Mouse (Mus musculus) kidney, embryonic 14.5 days (tissue): ENCODE results near the gene Pnkd. TPM values are rescaled to one million over a fixed set of nuclear protein-coding genes. Genes with fewer than 3 reads are reported as not detected.

Experiments used
- ATAC-seq: fragments of 200-750 bp; cut with Nextera tagmentation; 2 replicates; pipeline ENCODE4 v1.8.0; 2017; ENCODE audit warnings: moderate number of reproducible peaks, mild to moderate bottlenecking, moderate TSS enrichment, moderate library complexity; ENCODE audit not compliant: low FRiP score, low TSS enrichment
- H3K27ac ChIP-seq: fragments of 300-500 bp; sonication (generic); 2 replicates; pipeline ENCODE4 v1.5.1; 2014; ENCODE audit warnings: low read depth, mild to moderate bottlenecking, low read length, moderate library complexity, mixed read lengths
- H3K27me3 ChIP-seq: fragments of 300-500 bp; sonication (generic); 2 replicates; pipeline ENCODE4 v1.6.1; 2014; ENCODE audit warnings: mild to moderate bottlenecking, low read length; ENCODE audit not compliant: control insufficient read depth, insufficient read depth
- H3K36me3 ChIP-seq: fragments of 300-500 bp; sonication (generic); 2 replicates; pipeline ENCODE4 v1.6.1; 2014; ENCODE audit warnings: low read length, mixed read lengths; ENCODE audit not compliant: control insufficient read depth, insufficient read depth
- H3K4me1 ChIP-seq: fragments of 300-500 bp; sonication (generic); 2 replicates; pipeline ENCODE4 v1.6.1; 2014; ENCODE audit warnings: low read length, mixed read lengths; ENCODE audit not compliant: control insufficient read depth, insufficient read depth
- H3K4me2 ChIP-seq: fragments of 300-500 bp; sonication (generic); replicated peaks from 2 replicates; pipeline ENCODE4 v1.6.1; 2014; ENCODE audit warnings: low read depth, mild to moderate bottlenecking, low read length
- H3K4me3 ChIP-seq: fragments of 300-500 bp; sonication (generic); 2 replicates; pipeline ENCODE4 v1.5.1; 2014; ENCODE audit warnings: mild to moderate bottlenecking, low read length
- H3K9ac ChIP-seq: fragments of 300-500 bp; sonication (generic); 2 replicates; pipeline ENCODE4 v1.6.1; 2014; ENCODE audit warnings: low read depth, mild to moderate bottlenecking, low read length, moderate library complexity
- H3K9me3 ChIP-seq: fragments of 300-500 bp; sonication (generic); 2 replicates; pipeline ENCODE4 v1.6.1; 2016; ENCODE audit warnings: low read length; ENCODE audit not compliant: control insufficient read depth
- WGBS: fragments of 180-500 bp; shearing (Covaris S2); extraction: QIAGEN DNeasy Blood & Tissue Kit; methylation state at CpG from one replicate; pipeline ENCODE4 v1.1.7; 2014; 5-methylcytosine and 5-hydroxymethylcytosine counted together
- polyA plus RNA-seq: library from polyadenylated mRNA; unstranded; fragments of >200 nt; fragmentation: Nextera tagmentation; extraction: Ambion mirVana; gene quantifications from 2 replicates; pipeline ENCODE4 v1.2.1, GENCODE M21; 2014

Gene Pnkd
- polyA plus RNA-seq, 1 experiment from 2014 or later = 126 TPM

DNA sequence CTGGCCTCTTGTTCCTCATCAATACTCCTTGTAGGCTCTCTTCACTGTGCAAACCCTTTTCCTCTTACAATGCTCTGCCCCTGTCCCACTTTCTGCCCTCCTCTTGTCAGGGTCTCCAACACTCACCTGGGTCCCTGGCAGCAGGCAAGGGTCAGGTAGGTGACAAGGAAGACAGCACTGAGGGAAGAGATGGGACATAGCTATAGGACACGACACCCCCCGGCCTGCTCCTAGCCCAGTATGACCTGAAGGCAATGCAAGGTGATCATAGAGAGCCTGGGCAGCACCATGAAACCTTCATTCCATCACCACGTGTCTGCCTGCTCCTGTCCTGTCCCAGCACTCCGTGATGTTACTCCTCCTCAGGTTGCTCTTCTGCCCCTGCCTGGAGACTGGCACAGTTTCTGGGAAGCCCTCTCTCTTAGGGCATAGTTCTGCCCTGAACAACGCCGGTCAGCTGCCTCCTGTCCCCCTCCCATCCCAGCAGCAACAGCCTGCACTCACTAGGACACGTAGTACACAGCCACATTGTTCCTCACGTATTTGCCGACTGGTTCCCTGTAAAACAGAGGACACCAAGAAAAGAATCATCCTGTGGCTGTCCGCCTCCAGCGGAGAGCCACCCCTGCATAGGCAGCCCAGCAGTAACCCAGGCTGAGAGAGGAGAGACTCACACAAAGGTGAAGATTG is 7.7 kb downstream of the Pnkd start:
- ATAC-seq = no peak
- Histone ChIP-seq H3K4me2 (no peak overlapping the region), H3K27ac (no peak overlapping the region), H3K36me3 (peaks cover 47% of the 10 kb centered on the region; the same call in 1 of the 2 replicates), H3K4me1 (peaks cover 28% of the 10 kb centered on the region), H3K27me3 (no peaks in the 10 kb centered on the region), H3K9ac (no peak overlapping the region), H3K4me3 (no peak overlapping the region), H3K9me3 (no peaks in the 10 kb centered on the region)
- 88% methylated on average over 11 of the region's 11 CpGs for whole genome bisulfite sequencing

DNA sequence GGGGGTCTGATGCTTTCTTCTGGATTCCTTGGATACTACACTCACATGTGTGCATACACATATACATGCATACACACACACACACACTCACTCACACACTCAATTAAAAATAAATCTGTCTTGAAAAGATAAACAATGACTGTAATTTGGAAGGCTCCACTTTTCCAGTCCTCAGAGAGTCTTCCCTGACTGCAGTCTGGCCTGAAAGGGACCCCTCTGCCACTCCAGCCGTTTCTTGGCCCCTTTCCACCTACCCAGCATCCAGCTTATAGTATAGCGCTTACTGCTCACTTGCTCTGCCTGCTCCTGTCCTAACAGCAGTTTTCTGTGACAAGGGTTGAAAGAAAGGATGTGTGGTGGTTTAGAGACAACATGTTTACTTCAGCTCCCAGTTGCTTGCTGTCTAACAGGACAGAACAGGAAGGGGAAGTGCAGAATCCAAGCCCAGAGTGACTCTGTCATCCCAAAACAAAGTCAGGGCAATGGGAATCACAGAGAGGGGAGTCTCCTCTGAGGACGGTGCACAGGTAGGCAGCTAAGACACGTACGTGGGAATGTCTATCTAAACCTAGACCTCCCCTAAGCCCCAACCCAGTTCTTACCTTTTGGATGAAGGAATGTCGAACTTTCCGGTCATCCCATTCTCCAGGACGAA is 8.7 kb downstream of the Pnkd start:
- no peak overlapping the region for H3K4me3 ChIP-seq
- peaks cover 46% of the 10 kb centered on the region; the same call in 1 of the 2 replicates for H3K36me3 ChIP-seq
- H3K9ac ChIP-seq = no peak overlapping the region
- H3K27ac ChIP-seq = no peak overlapping the region
- H3K4me2 ChIP-seq = no peak overlapping the region
- no peak for ATAC-seq
- no peaks in the 10 kb centered on the region for H3K9me3 ChIP-seq
- H3K27me3 ChIP-seq = no peaks in the 10 kb centered on the region
- H3K4me1 ChIP-seq = peaks cover 32% of the 10 kb centered on the region
- 87% methylated on average over 8 of the region's 8 CpGs for WGBS

GRCm38 (mm10) chr1:74294090-74294643 is 9.4 kb downstream of the Pnkd start:
- Histone ChIP-seq H3K9me3 (no peaks in the 10 kb centered on the region), H3K4me3 (no peak overlapping the region), H3K9ac (no peak overlapping the region), H3K36me3 (peaks cover 39% of the 10 kb centered on the region; the same call in 1 of the 2 replicates), H3K27me3 (no peaks in the 10 kb centered on the region), H3K4me2 (no peak overlapping the region), H3K4me1 (peaks cover 34% of the 10 kb centered on the region), H3K27ac (no peak overlapping the region)
- no peak for ATAC-seq
- 98% methylated on average over 3 of the region's 3 CpGs for WGBS

GRCm38 (mm10) chr1:74294733-74295455 is 10.2 kb downstream of the Pnkd start:
- ATAC-seq = no peak
- peaks cover 37% of the 10 kb centered on the region for H3K4me1 ChIP-seq

DNA sequence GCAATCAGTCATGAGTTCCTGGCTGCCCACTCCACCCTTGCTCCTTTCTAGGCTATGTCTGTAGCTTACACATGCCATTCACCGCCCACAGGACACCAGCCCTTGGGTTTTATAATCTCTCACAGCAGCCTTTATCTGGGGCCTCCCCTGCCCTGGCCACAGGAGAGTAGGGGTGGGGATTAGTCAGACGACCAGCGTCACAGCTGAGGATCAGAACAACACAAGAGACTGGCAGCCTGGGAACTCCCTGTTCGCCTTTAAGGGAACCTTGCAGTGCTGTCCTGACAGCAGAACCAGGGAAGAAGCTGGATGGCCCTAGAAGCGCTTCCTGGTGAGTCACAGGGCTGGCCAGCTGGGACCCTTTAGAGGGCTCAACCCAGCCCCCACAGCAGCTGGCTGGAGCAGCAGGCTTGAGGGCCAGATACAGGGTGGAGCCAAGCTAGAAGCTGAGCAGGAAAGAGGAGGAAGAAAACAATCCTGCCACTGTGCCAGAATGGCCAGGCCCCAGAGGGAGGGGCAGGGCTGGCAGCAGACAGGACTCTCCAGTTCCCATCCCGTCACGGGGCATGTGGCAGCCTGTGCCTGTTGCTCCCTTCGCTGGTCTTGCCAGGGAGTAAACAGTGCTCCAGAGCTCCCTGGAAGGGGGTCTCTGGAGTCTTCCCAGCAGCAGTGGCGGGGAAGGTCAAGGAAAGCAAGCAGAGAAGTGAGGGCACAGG is 10.9 kb downstream of the Pnkd start:
- peak overlapping the region; percentile 34 for H3K4me2 ChIP-seq
- ATAC-seq = peak; percentile 90
- H3K9ac ChIP-seq = peak overlapping the region; percentile 50; the same call in 1 of the 2 replicates
- H3K4me1 ChIP-seq = peaks cover 37% of the 10 kb centered on the region
- H3K4me3 ChIP-seq = peak overlapping the region; percentile 13; the same call in 1 of the 2 replicates
- H3K27ac ChIP-seq = peak overlapping the region; percentile 95
- no peaks in the 10 kb centered on the region for H3K9me3 ChIP-seq
- no peaks in the 10 kb centered on the region for H3K27me3 ChIP-seq
- 13% methylated on average over 9 of the region's 9 CpGs for WGBS
- peaks cover 27% of the 10 kb centered on the region; the same call in 1 of the 2 replicates for H3K36me3 ChIP-seq

More at GRCm38 (mm10) chr1:74294733-74295455, 10.2 kb downstream of the Pnkd start:
- peak overlapping the region; percentile 50; the same call in 1 of the 2 replicates for H3K9ac ChIP-seq
- H3K36me3 ChIP-seq = peaks cover 34% of the 10 kb centered on the region; the same call in 1 of the 2 replicates
- 86% methylated on average over 6 of the region's 6 CpGs for WGBS
- H3K27me3 ChIP-seq = no peaks in the 10 kb centered on the region
- no peak overlapping the region for H3K4me3 ChIP-seq
- peak overlapping the region; percentile 95 for H3K27ac ChIP-seq
- no peak overlapping the region for H3K4me2 ChIP-seq
- no peaks in the 10 kb centered on the region for H3K9me3 ChIP-seq

DNA sequence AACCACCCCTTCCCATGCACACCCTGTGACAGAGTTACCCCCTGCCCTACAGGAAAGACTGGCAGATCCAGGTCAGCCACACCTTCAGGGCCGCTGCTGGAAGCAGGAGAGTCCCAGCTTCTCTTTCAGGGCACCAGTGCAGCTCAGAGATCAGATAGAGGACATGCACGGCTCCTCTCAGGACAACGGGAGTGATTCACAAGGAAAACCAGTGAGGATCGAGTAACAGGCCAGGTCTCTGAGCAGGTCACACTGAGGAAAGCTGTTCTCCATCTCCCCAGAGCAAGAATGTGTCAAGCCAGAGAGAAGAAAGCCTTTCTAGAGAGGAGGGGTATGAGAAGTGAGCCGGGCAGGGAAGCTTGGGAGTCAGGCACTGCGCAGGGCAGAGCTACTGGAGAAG is 11.7 kb downstream of the Pnkd start:
- Histone ChIP-seq H3K9ac (no peak overlapping the region), H3K9me3 (no peaks in the 10 kb centered on the region), H3K27me3 (no peaks in the 10 kb centered on the region), H3K4me1 (peaks cover 37% of the 10 kb centered on the region), H3K27ac (peak overlapping the region; percentile 95), H3K36me3 (peaks cover 21% of the 10 kb centered on the region; the same call in 1 of the 2 replicates), H3K4me2 (peak overlapping the region; percentile 34; the same call in 1 of the 2 replicates), H3K4me3 (no peak overlapping the region)
- WGBS = 10% methylated on average over 6 of the region's 6 CpGs
- ATAC-seq = peak; percentile 40; the same call in 1 of the 2 replicates

GRCm38 (mm10) chr1:74297269-74297668 is 12.5 kb downstream of the Pnkd start:
- 0 out of 2 replicates have a peak, but pooled peaks have one; percentile 6 for ATAC-seq
- Histone ChIP-seq H3K9me3 (no peaks in the 10 kb centered on the region), H3K4me3 (no peak overlapping the region), H3K27me3 (no peaks in the 10 kb centered on the region), H3K9ac (no peak overlapping the region), H3K4me2 (no peak overlapping the region), H3K4me1 (peaks cover 37% of the 10 kb centered on the region), H3K36me3 (peaks cover 14% of the 10 kb centered on the region; the same call in 1 of the 2 replicates), H3K27ac (peak overlapping the region; percentile 95)
- WGBS = 42% methylated on average over 3 of the region's 3 CpGs

DNA sequence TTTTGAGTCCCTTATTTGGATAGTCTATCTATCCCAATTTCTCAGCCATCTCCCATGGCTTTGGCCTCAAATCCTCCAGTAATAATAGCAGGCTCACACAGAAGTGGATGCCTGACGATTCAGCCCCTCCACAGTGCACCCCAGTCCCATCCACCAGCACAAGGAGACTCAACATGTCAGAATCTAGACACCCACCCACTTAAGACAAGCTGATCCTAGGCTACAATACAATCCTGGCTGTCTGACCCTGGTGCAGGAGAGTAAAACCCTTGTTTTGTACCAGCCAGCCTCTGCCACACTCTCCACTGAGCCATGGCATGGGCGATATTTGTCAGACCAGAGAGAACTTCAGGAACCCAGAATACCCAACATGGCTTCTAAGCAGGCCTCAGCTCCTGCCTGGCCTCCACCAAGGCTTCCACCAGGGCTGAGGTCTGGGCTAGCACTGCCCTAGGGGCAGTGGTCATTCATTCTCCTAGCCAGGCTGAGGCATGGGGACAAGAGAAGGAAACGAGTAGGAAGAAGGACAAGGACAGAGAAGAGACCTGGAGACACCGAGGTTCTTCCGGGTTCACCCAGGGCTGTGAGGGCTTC is 13.5 kb downstream of the Pnkd start:
- Histone ChIP-seq H3K4me3 (no peak overlapping the region), H3K9me3 (no peaks in the 10 kb centered on the region), H3K4me1 (peaks cover 43% of the 10 kb centered on the region), H3K9ac (no peak overlapping the region; the same call in 1 of the 2 replicates), H3K27ac (no peak overlapping the region; the same call in 1 of the 2 replicates), H3K36me3 (0 out of 2 replicates have a peak, but pooled peaks cover 6% of the 10 kb centered on the region), H3K4me2 (no peak overlapping the region), H3K27me3 (no peaks in the 10 kb centered on the region)
- no peak for ATAC-seq
- WGBS = 86% methylated on average over 5 of the region's 5 CpGs
